Mouse (Mus musculus) stomach, postnatal 0 days (tissue): ENCODE results near the gene Pdzd2.

Source experiments
- CTCF ChIP-seq: IDR thresholded peaks from 2 replicates; pipeline ENCODE4 v1.5.1; 2016; ENCODE audit warnings: antibody characterized with exemption, low read depth, mild to moderate bottlenecking, moderate library complexity
- EP300 ChIP-seq: optimal IDR thresholded peaks from 2 replicates; pipeline ENCODE3; 2016; ENCODE audit warnings: antibody characterized with exemption

- TF ChIP-seq CTCF: no peak
- TF ChIP-seq EP300: no peak
These were observed 382.3 kb downstream of the Pdzd2 start for GRCm38 (mm10) chr15:12357459-12357858.
